Mouse (Mus musculus): Measurements from ENCODE around the gene Pcnx3. TPM values are rescaled to one million over a fixed set of nuclear protein-coding genes. Genes with fewer than 3 reads are reported as not detected.
"Not testable (repeated sequence)": the region's sequence is repeated elsewhere in the genome, so short reads cannot be mapped to it uniquely, and the experiment has no call there.

The Pcnx3 gene
- polyA plus RNA-seq, 1 experiment, result 421 TPM

- H3K27ac ChIP-seq (ENCODE audit: control insufficient read depth, insufficient read depth, low read length), result no peak overlapping the region
- 19% methylated on average over 15 of the region's 15 CpGs for WGBS
Observed at GRCm38 (mm10) chr19:5690343-5690735, 1.6 kb upstream of the Pcnx3 start.

DNA sequence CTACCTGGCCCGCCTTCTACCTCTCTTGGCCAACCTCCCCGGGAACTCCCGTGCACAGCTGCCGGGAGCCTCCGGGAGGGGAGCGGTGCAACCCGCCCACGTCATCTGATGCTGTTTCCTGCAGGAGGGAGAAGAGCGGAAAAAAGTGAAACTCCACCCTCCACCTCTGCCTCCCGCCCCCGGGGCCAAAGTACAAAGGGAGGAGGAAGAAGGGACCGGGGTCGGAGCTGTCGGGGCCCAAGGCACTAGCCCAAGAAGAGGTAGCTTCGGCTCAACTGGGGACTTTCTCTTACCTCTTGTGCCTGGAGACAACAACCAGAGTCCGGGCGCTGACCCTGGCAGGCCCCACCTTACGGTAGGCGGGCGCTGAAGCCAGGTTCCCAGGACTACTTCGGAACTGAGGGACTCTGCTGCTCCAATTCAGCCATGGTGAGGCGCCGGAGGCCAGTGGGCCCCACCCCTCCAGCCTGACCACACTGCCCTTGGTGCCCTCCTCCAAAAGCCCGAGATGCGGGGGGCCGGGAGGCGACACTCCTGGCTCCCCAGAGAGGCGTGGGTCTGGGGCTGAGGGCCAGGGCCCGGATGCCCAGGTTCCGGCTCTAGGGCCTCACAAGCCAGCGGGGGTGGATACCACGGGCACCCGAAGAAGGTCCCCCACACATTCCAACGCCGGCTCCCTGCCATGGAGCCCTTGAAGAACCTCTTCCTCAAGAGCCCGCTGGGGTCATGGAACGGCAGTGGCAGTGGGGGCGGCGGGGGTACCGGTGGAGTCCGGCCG lies 1.0 kb upstream of the Pcnx3 start:
- peak overlapping the region; percentile 92 for H3K4me3 ChIP-seq (ENCODE audit: control insufficient read depth, insufficient read depth, low read length)
- H3K4me1 ChIP-seq (replicated peaks; ENCODE audit: control insufficient read depth, insufficient read depth, low read length), result peaks cover 42% of the 10 kb centered on the region
- TF ChIP-seq CTCF (IDR thresholded peaks at IDR 0.05; ENCODE audit: borderline replicate concordance, control insufficient read depth, extremely low read depth, insufficient read depth, low read length, poor library complexity) (no peak), POLR2A (IDR thresholded peaks at IDR 0.05; ENCODE audit: control insufficient read depth, extremely low read depth, insufficient read depth, low read length, poor library complexity) (peak; percentile 67)
- peaks cover 14% of the 10 kb centered on the region for H3K36me3 ChIP-seq (ENCODE audit: control insufficient read depth, insufficient read depth, low read length)
- no peaks in the 10 kb centered on the region for H3K27me3 ChIP-seq (ENCODE audit: control insufficient read depth, insufficient read depth, low read length)
- H3K27ac ChIP-seq (ENCODE audit: control insufficient read depth, insufficient read depth, low read length), result peak overlapping the region; percentile 86
- 1% methylated on average over 42 of the region's 42 CpGs for WGBS
- peak; percentile 92 for DNase-seq

More at GRCm38 (mm10) chr19:5690343-5690735, 1.6 kb upstream of the Pcnx3 start:
- no peak for DNase-seq
- Histone ChIP-seq H3K4me1 (replicated peaks; ENCODE audit: control insufficient read depth, insufficient read depth, low read length) (peaks cover 42% of the 10 kb centered on the region), H3K27me3 (ENCODE audit: control insufficient read depth, insufficient read depth, low read length) (no peaks in the 10 kb centered on the region), H3K4me3 (ENCODE audit: control insufficient read depth, insufficient read depth, low read length) (peak overlapping the region; percentile 92), H3K36me3 (ENCODE audit: control insufficient read depth, insufficient read depth, low read length) (peaks cover 13% of the 10 kb centered on the region)
- TF ChIP-seq POLR2A (IDR thresholded peaks at IDR 0.05; ENCODE audit: control insufficient read depth, extremely low read depth, insufficient read depth, low read length, poor library complexity), result no peak
- no peak for TF ChIP-seq CTCF (IDR thresholded peaks at IDR 0.05; ENCODE audit: borderline replicate concordance, control insufficient read depth, extremely low read depth, insufficient read depth, low read length, poor library complexity)

GRCm38 (mm10) chr19:5689088-5689428 lies 350 bp upstream of the Pcnx3 start:
- Histone ChIP-seq H3K4me1 (replicated peaks; ENCODE audit: control insufficient read depth, insufficient read depth, low read length) (peaks cover 42% of the 10 kb centered on the region), H3K27ac (ENCODE audit: control insufficient read depth, insufficient read depth, low read length) (peak overlapping the region; percentile 85), H3K4me3 (ENCODE audit: control insufficient read depth, insufficient read depth, low read length) (peak overlapping the region; percentile 92), H3K27me3 (ENCODE audit: control insufficient read depth, insufficient read depth, low read length) (no peaks in the 10 kb centered on the region), H3K36me3 (ENCODE audit: control insufficient read depth, insufficient read depth, low read length) (peaks cover 20% of the 10 kb centered on the region)
- no peak for DNase-seq
- TF ChIP-seq CTCF (IDR thresholded peaks at IDR 0.05; ENCODE audit: borderline replicate concordance, control insufficient read depth, extremely low read depth, insufficient read depth, low read length, poor library complexity) (no peak), POLR2A (IDR thresholded peaks at IDR 0.05; ENCODE audit: control insufficient read depth, extremely low read depth, insufficient read depth, low read length, poor library complexity) (no peak)
- WGBS, result 0% methylated on average over 7 of the region's 7 CpGs

- H3K27me3 ChIP-seq (ENCODE audit: control insufficient read depth, insufficient read depth, low read length), result no peaks in the 10 kb centered on the region
- no peak overlapping the region for H3K27ac ChIP-seq (ENCODE audit: control insufficient read depth, insufficient read depth, low read length)
- H3K36me3 ChIP-seq (ENCODE audit: control insufficient read depth, insufficient read depth, low read length), result peaks cover 31% of the 10 kb centered on the region
- 43% methylated on average over 9 of the region's 9 CpGs for WGBS
- no peak for TF ChIP-seq CTCF (IDR thresholded peaks at IDR 0.05; ENCODE audit: borderline replicate concordance, control insufficient read depth, extremely low read depth, insufficient read depth, low read length, poor library complexity)
- no peak for TF ChIP-seq POLR2A (IDR thresholded peaks at IDR 0.05; ENCODE audit: control insufficient read depth, extremely low read depth, insufficient read depth, low read length, poor library complexity)
- no peak for DNase-seq
- H3K4me1 ChIP-seq (replicated peaks; ENCODE audit: control insufficient read depth, insufficient read depth, low read length), result peaks cover 36% of the 10 kb centered on the region
- peak overlapping the region; percentile 92 for H3K4me3 ChIP-seq (ENCODE audit: control insufficient read depth, insufficient read depth, low read length)
Observed at GRCm38 (mm10) chr19:5687738-5688137, 970 bp downstream of the Pcnx3 start.

- Histone ChIP-seq H3K4me1 (replicated peaks; ENCODE audit: control insufficient read depth, insufficient read depth, low read length) (peaks cover 30% of the 10 kb centered on the region), H3K36me3 (ENCODE audit: control insufficient read depth, insufficient read depth, low read length) (peaks cover 38% of the 10 kb centered on the region)
- 95% methylated on average over 10 of the region's 12 CpGs for WGBS
- H3K27ac ChIP-seq (ENCODE audit: control insufficient read depth, insufficient read depth, low read length); DNase-seq; H3K27me3 ChIP-seq (ENCODE audit: control insufficient read depth, insufficient read depth, low read length); H3K4me3 ChIP-seq (ENCODE audit: control insufficient read depth, insufficient read depth, low read length): not testable (repeated sequence)
Observed at GRCm38 (mm10) chr19:5686954-5687353, 1.8 kb downstream of the Pcnx3 start.

GRCm38 (mm10) chr19:5686437-5686836 lies 2.3 kb downstream of the Pcnx3 start:
- TF ChIP-seq POLR2A (IDR thresholded peaks at IDR 0.05; ENCODE audit: control insufficient read depth, extremely low read depth, insufficient read depth, low read length, poor library complexity), result no peak
- no peak for TF ChIP-seq CTCF (IDR thresholded peaks at IDR 0.05; ENCODE audit: borderline replicate concordance, control insufficient read depth, extremely low read depth, insufficient read depth, low read length, poor library complexity)
- DNase-seq, result no peak
- H3K36me3 ChIP-seq (ENCODE audit: control insufficient read depth, insufficient read depth, low read length), result peaks cover 40% of the 10 kb centered on the region
- no peaks in the 10 kb centered on the region for H3K27me3 ChIP-seq (ENCODE audit: control insufficient read depth, insufficient read depth, low read length)
- H3K4me1 ChIP-seq (replicated peaks; ENCODE audit: control insufficient read depth, insufficient read depth, low read length), result peaks cover 25% of the 10 kb centered on the region
- H3K4me3 ChIP-seq (ENCODE audit: control insufficient read depth, insufficient read depth, low read length), result no peak overlapping the region
- H3K27ac ChIP-seq (ENCODE audit: control insufficient read depth, insufficient read depth, low read length), result no peak overlapping the region
- WGBS, result 97% methylated on average over 13 of the region's 13 CpGs

DNA sequence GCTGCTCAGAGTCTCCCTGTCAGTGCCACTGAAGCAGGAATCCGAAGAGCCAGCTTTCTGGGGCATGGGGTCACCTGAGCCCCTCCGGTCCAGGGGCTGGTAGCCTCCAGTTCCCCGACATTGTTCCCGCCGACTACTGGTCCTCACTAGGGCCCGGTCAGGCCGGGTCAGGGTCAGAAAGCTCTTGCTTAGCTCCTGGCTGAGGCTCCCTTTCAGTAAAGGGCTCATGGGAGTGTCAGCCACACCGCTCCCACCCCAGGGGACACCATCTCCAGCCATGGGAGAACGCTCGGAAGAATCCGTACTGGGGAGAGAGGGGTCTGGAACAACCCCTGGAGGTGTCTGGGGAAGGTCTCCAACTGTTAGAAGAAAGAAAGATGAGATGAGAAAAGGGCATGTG lies 2.8 kb downstream of the Pcnx3 start:
- WGBS, result 99% methylated on average over 11 of the region's 11 CpGs

More for the DNA sequence above, 2.8 kb downstream of the Pcnx3 start:
- TF ChIP-seq CTCF (IDR thresholded peaks at IDR 0.05; ENCODE audit: borderline replicate concordance, control insufficient read depth, extremely low read depth, insufficient read depth, low read length, poor library complexity) (no peak), POLR2A (IDR thresholded peaks at IDR 0.05; ENCODE audit: control insufficient read depth, extremely low read depth, insufficient read depth, low read length, poor library complexity) (no peak)
- no peak overlapping the region for H3K4me3 ChIP-seq (ENCODE audit: control insufficient read depth, insufficient read depth, low read length)
- no peaks in the 10 kb centered on the region for H3K27me3 ChIP-seq (ENCODE audit: control insufficient read depth, insufficient read depth, low read length)
- no peak for DNase-seq
- H3K4me1 ChIP-seq (replicated peaks; ENCODE audit: control insufficient read depth, insufficient read depth, low read length), result peaks cover 19% of the 10 kb centered on the region
- peaks cover 46% of the 10 kb centered on the region for H3K36me3 ChIP-seq (ENCODE audit: control insufficient read depth, insufficient read depth, low read length)
- H3K27ac ChIP-seq (ENCODE audit: control insufficient read depth, insufficient read depth, low read length), result no peak overlapping the region
